Mouse (Mus musculus) limb, embryonic 15.5 days (tissue): ENCODE results near the gene Mtch1. TPM values are rescaled to one million over a fixed set of nuclear protein-coding genes. Genes with fewer than 3 reads are reported as not detected.
A peak's percentile ranks its signal among the peaks of the same experiment; 100 is the strongest.

ENCODE experiments used
- ATAC-seq: fragments of 200-750 bp; cut with Nextera tagmentation; 2 replicates; pipeline ENCODE4 v1.8.0; 2017; ENCODE audit warnings: low read depth, moderate TSS enrichment; ENCODE audit not compliant: insufficient number of reproducible peaks, low FRiP score, low TSS enrichment
- H3K27ac ChIP-seq: fragments of 300-500 bp; sonication (generic); 2 replicates; pipeline ENCODE4 v1.5.1; 2015; ENCODE audit warnings: moderate library complexity, mild to moderate bottlenecking, inconsistent platforms
- H3K27me3 ChIP-seq: fragments of 300-500 bp; sonication (generic); 2 replicates; pipeline ENCODE4 v1.6.1; 2015; ENCODE audit warnings: inconsistent platforms
- H3K36me3 ChIP-seq: fragments of 300-500 bp; sonication (generic); 2 replicates; pipeline ENCODE4 v1.6.1; 2015; ENCODE audit warnings: inconsistent platforms
- H3K4me1 ChIP-seq: fragments of 300-500 bp; sonication (generic); 2 replicates; pipeline ENCODE4 v1.6.1; 2015; ENCODE audit warnings: inconsistent platforms
- H3K4me2 ChIP-seq: fragments of 300-500 bp; sonication (generic); 2 replicates; pipeline ENCODE4 v1.6.1; 2015; ENCODE audit warnings: mild to moderate bottlenecking, inconsistent platforms
- H3K4me3 ChIP-seq: fragments of 300-500 bp; sonication (generic); 2 replicates; pipeline ENCODE4 v1.5.1; 2015; ENCODE audit warnings: mild to moderate bottlenecking, inconsistent platforms
- H3K9ac ChIP-seq: fragments of 300-500 bp; sonication (generic); 2 replicates; pipeline ENCODE4 v1.6.1; 2015; ENCODE audit warnings: inconsistent platforms
- H3K9me3 ChIP-seq: fragments of 300-500 bp; sonication (generic); 2 replicates; pipeline ENCODE4 v1.6.1; 2016; ENCODE audit warnings: inconsistent platforms
- WGBS: fragments of 180-500 bp; shearing (Covaris S2); methylation state at CpG from one replicate; pipeline ENCODE4 v1.1.7; 2015; 5-methylcytosine and 5-hydroxymethylcytosine counted together
- polyA plus RNA-seq: library from polyadenylated mRNA; unstranded; fragments of >200 nt; fragmentation: Nextera tagmentation; extraction: Ambion mirVana; gene quantifications from 2 replicates; pipeline ENCODE4 v1.2.1, GENCODE M21; 2015

Gene Mtch1
- polyA plus RNA-seq, 1 experiment from 2014 or later, result 334 TPM

DNA sequence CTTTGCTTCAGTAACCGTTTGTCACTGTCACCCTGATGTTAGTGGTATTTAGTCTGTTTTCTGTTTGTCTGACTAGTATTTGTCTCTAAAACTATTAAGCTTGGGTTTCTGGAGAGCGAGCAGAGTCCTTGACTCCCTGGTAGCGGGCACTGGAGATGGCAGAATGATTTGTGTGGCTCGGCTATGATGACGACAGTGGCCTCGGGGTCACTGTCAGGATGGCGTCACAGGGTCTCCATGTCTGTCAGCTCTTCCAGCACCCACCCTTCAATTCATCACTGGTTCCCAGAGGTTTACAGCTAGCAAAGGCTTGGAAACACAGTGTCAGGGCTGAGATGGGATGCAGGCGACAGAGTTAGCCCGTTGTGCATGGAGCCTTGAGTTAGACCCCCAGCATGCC is 36.2 kb upstream of the Mtch1 start:
- no peak overlapping the region for H3K27ac ChIP-seq
- no peak overlapping the region for H3K9ac ChIP-seq
- WGBS, result 70% methylated on average over 9 of the region's 9 CpGs
- no peak overlapping the region for H3K4me2 ChIP-seq
- H3K4me1 ChIP-seq, result 0 out of 2 replicates have a peak, but pooled peaks cover under 1% of the 10 kb centered on the region
- no peaks in the 10 kb centered on the region for H3K9me3 ChIP-seq
- no peaks in the 10 kb centered on the region for H3K36me3 ChIP-seq
- no peaks in the 10 kb centered on the region for H3K27me3 ChIP-seq
- no peak overlapping the region for H3K4me3 ChIP-seq
- ATAC-seq, result no peak

- WGBS, result 63% methylated on average over 11 of the region's 11 CpGs
- Histone ChIP-seq H3K27me3 (no peaks in the 10 kb centered on the region), H3K4me1 (no peaks in the 10 kb centered on the region), H3K27ac (no peak overlapping the region), H3K4me3 (no peak overlapping the region), H3K4me2 (no peak overlapping the region), H3K9ac (no peak overlapping the region), H3K36me3 (no peaks in the 10 kb centered on the region), H3K9me3 (no peaks in the 10 kb centered on the region)
- ATAC-seq, result no peak
These were observed 34.7 kb upstream of the Mtch1 start for GRCm38 (mm10) chr17:29382417-29382816.

- ATAC-seq, result peak; percentile 52; the same call in 1 of the 2 replicates
- H3K9me3 ChIP-seq, result no peaks in the 10 kb centered on the region
- H3K27me3 ChIP-seq, result no peaks in the 10 kb centered on the region
- 24% methylated on average over 7 of the region's 7 CpGs for WGBS
- 0 out of 2 replicates have a peak, but pooled peaks cover under 1% of the 10 kb centered on the region for H3K4me1 ChIP-seq
- H3K27ac ChIP-seq, result no peak overlapping the region
- no peak overlapping the region for H3K4me3 ChIP-seq
- H3K9ac ChIP-seq, result no peak overlapping the region
- H3K36me3 ChIP-seq, result no peaks in the 10 kb centered on the region
- H3K4me2 ChIP-seq, result no peak overlapping the region
These were observed 33.7 kb upstream of the Mtch1 start for GRCm38 (mm10) chr17:29381472-29381871.

DNA sequence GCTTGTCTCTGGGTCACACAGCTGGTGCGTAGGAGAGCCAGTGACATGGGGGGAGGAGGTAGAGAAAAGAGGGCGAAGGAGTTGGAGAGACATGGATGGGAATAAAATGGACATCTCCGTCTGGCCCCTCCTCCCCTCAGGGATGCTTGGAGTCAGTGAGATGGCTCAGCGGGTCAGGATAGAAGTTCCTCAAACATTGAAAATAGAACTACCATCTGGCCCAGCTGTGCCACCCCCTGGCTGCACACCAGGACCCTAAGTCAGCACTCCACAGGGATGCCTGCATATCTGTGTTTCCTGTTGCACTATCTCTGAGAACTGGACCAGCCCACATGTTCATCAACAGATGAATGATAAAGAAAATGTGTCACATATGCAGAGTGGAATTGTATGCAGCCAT is 32.5 kb upstream of the Mtch1 start:
- 68% methylated on average over 4 of the region's 4 CpGs for WGBS
- H3K9me3 ChIP-seq, result no peaks in the 10 kb centered on the region
- no peak overlapping the region for H3K4me2 ChIP-seq
- no peak overlapping the region for H3K27ac ChIP-seq
- H3K27me3 ChIP-seq, result no peaks in the 10 kb centered on the region
- H3K9ac ChIP-seq, result no peak overlapping the region
- no peak overlapping the region for H3K4me3 ChIP-seq
- 0 out of 2 replicates have a peak, but pooled peaks cover 2% of the 10 kb centered on the region for H3K4me1 ChIP-seq
- no peak for ATAC-seq
- H3K36me3 ChIP-seq, result no peaks in the 10 kb centered on the region

GRCm38 (mm10) chr17:29378056-29378455 is 30.3 kb upstream of the Mtch1 start:
- no peak overlapping the region for H3K9ac ChIP-seq
- H3K4me2 ChIP-seq, result no peak overlapping the region
- 0 out of 2 replicates have a peak, but pooled peaks cover 2% of the 10 kb centered on the region for H3K4me1 ChIP-seq
- no peaks in the 10 kb centered on the region for H3K9me3 ChIP-seq
- no peak for ATAC-seq
- no peak overlapping the region for H3K27ac ChIP-seq
- no peak overlapping the region for H3K4me3 ChIP-seq
- no peaks in the 10 kb centered on the region for H3K36me3 ChIP-seq
- WGBS, result 69% methylated on average over 8 of the region's 8 CpGs
- no peaks in the 10 kb centered on the region for H3K27me3 ChIP-seq

DNA sequence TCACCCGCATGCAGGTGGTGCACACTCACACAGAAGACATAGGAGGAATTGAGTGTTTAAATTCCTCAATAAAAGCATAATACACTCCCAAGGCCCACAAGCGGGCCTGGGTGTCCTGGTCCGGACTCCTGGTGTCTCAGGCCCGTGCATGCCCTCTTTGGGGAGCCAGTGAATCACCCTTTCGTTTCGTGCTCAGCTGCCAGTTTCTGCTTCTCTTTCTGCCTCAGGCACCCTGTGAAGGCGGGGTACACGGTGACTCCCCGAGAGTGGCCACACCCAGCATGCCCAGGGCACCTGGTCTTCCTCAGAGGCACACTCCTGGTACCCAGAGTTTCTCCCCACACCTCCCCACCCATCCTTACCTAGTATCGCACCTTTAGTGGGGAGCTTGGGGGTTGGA is 28.1 kb upstream of the Mtch1 start:
- Histone ChIP-seq H3K36me3 (no peaks in the 10 kb centered on the region), H3K4me3 (no peak overlapping the region), H3K27ac (no peak overlapping the region), H3K9me3 (no peaks in the 10 kb centered on the region), H3K4me1 (0 out of 2 replicates have a peak, but pooled peaks cover 2% of the 10 kb centered on the region), H3K4me2 (no peak overlapping the region), H3K9ac (no peak overlapping the region), H3K27me3 (no peaks in the 10 kb centered on the region)
- ATAC-seq, result no peak
- WGBS, result 64% methylated on average over 10 of the region's 10 CpGs

DNA sequence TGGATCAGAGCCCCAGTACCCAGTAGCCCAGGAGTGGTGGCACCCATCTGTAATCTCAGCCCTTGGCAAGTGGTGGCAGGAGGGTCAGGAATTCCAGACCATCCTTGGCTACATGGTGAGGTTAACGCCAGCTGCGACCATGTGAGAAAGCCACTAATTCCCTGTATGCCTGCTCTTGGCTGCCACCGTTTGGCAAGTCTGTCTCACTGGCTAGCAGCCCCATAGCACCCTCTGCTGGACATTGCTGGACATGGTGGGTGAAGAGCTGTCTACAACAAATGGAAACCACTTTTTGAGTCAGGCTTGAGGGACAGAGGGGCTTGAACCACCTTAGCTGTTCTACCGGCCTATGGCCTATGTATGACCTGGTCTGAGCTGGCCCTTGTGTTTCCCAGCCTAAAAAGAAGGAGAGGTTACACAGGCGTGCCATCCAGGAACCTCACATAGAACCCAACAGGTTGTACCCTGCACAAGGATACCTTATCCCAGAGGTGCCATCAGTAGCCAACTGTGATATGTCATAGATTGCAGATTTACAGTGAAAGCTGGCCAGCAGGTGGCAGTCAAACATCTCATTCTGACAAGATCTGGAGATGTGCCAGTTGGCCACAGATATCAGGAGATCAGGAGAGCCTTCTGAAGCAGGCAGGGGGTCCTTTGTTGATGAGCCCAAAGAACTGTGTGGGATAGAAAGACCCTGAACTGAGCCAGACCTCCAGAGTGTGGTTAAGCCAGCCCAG is 23.4 kb upstream of the Mtch1 start:
- Histone ChIP-seq H3K4me1 (peaks cover 18% of the 10 kb centered on the region; the same call in 1 of the 2 replicates), H3K4me3 (no peak overlapping the region), H3K9me3 (no peaks in the 10 kb centered on the region), H3K4me2 (no peak overlapping the region), H3K36me3 (no peaks in the 10 kb centered on the region), H3K27ac (no peak overlapping the region), H3K9ac (no peak overlapping the region), H3K27me3 (0 out of 2 replicates have a peak, but pooled peaks cover 4% of the 10 kb centered on the region)
- 3% methylated on average over 5 of the region's 5 CpGs for WGBS
- peak; percentile 60; the same call in 1 of the 2 replicates for ATAC-seq

DNA sequence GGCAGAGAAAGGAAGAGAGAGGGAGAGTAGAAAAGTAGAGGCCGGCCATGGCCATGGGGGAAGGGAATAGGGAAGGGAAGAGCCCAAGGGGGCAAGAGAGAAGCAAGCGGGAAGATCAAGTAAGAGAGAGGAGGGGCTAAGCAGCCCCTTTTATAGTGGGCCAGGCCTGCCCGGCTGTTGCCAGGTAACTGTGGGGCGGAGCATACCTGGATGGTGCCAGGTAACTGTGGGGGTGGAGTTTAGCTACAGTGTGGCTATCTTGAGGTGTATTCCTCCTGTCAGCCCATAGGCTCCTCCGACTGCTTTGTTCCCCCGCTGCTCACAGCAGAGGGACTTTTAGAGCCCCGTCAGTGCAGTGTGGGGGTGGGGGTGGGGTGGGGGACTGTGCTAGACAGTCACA is 21.0 kb upstream of the Mtch1 start:
- Histone ChIP-seq H3K36me3 (no peaks in the 10 kb centered on the region), H3K4me1 (peaks cover 21% of the 10 kb centered on the region), H3K4me3 (no peak overlapping the region), H3K9ac (no peak overlapping the region), H3K4me2 (peak overlapping the region; percentile 8; the same call in 1 of the 2 replicates), H3K9me3 (no peaks in the 10 kb centered on the region), H3K27me3 (0 out of 2 replicates have a peak, but pooled peaks cover 4% of the 10 kb centered on the region), H3K27ac (no peak overlapping the region)
- whole genome bisulfite sequencing, result 16% methylated on average over 7 of the region's 7 CpGs
- ATAC-seq, result no peak

DNA sequence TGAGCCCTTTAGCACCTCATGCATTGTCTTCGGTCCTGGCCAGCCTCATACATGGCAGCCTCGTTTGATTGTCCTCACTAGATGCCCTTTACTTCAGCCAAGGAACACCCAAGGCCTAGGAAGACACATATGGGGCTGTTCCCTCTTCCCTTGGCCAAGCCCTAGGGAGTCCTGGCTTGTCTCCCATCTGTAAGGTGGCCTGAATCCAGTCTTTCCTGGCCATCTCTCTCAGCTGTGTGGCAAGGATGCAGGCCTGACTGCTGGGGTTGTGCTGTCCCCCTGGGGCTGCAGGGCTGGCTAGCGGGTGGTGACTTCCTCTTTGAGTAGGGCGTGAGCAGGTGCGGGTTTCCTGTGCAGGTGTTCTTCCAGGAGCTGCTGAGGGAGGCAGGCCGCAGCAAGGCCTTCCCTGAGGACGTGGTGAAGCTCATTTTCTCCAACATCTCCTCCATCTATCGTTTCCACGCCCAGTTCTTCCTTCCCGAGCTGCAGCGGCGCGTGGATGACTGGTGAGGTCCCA is 17.4 kb upstream of the Mtch1 start:
- Histone ChIP-seq H3K4me1 (peaks cover 25% of the 10 kb centered on the region), H3K9me3 (no peaks in the 10 kb centered on the region), H3K9ac (no peak overlapping the region), H3K4me2 (no peak overlapping the region), H3K4me3 (no peak overlapping the region), H3K36me3 (no peaks in the 10 kb centered on the region), H3K27me3 (0 out of 2 replicates have a peak, but pooled peaks cover 4% of the 10 kb centered on the region), H3K27ac (no peak overlapping the region)
- 79% methylated on average over 13 of the region's 13 CpGs for WGBS
- no peak for ATAC-seq

- Histone ChIP-seq H3K4me2 (no peak overlapping the region), H3K9ac (no peak overlapping the region), H3K27ac (no peak overlapping the region), H3K9me3 (no peaks in the 10 kb centered on the region), H3K27me3 (0 out of 2 replicates have a peak, but pooled peaks cover 4% of the 10 kb centered on the region), H3K4me1 (peaks cover 16% of the 10 kb centered on the region), H3K4me3 (no peak overlapping the region), H3K36me3 (no peaks in the 10 kb centered on the region)
- no peak for ATAC-seq
- 71% methylated on average over 8 of the region's 8 CpGs for WGBS
These were observed 15.4 kb upstream of the Mtch1 start for GRCm38 (mm10) chr17:29363109-29363508.

GRCm38 (mm10) chr17:29361982-29362691 is 14.4 kb upstream of the Mtch1 start:
- Histone ChIP-seq H3K27ac (no peak overlapping the region), H3K36me3 (no peaks in the 10 kb centered on the region), H3K4me1 (peaks cover 12% of the 10 kb centered on the region), H3K4me2 (no peak overlapping the region), H3K27me3 (no peaks in the 10 kb centered on the region), H3K9me3 (no peaks in the 10 kb centered on the region), H3K4me3 (no peak overlapping the region), H3K9ac (no peak overlapping the region)
- ATAC-seq, result no peak
- 45% methylated on average over 8 of the region's 8 CpGs for WGBS

DNA sequence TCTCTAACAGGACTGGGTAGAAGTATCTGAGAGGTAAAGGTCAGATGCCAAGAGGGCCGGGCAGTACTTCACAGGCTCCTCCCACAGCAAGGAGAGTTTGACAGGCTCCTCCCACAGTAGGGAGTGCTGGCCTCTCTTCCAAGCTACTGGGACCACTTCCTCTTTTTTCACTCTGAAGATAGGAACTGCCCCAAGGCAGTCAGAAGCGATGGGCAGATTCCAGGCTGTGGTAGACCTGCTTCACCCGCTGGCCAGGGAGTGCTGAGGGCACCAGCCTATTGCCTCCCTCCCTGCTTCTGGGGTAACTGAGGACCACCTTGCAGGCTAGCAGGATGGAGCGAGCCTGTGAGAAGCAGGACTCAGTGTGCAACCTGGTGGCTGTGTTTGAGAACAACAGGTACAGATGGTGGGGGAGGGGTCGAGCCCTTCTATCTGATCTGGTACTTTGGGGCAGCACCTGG is 13.1 kb upstream of the Mtch1 start, which contains the start of gene Fgd2:
Fgd2 (plus strand) TSS at position 154 of the 461 bp plus-strand sequence.
- no peak within 1 kb of the TSS for H3K9ac ChIP-seq
- H3K4me1 ChIP-seq, result peaks cover 22% of the 10 kb centered on the region
- WGBS, result 14% methylated on average over 5 of the region's 5 CpGs
- no peaks in the 10 kb centered on the region for H3K27me3 ChIP-seq
- H3K4me2 ChIP-seq, result no peak within 1 kb of the TSS
- ATAC-seq, result no peak
- no peak within 1 kb of the TSS for H3K4me3 ChIP-seq
- no peaks in the 10 kb centered on the region for H3K9me3 ChIP-seq
- no peaks in the 10 kb centered on the region for H3K36me3 ChIP-seq
- no peak within 1 kb of the TSS for H3K27ac ChIP-seq
